Mouse (Mus musculus) neural tube, embryonic 12.5 days (tissue): ENCODE measurements at regions not wholly inside any gene's neighbourhood (a gene's known extent, or its start where the extent isn't known, plus 50 kb on each side); places are given as distances from the start of the nearest gene placed in this dataset.

Source experiments
- ATAC-seq: fragments of 200-750 bp; cut with Nextera tagmentation; 2 replicates; pipeline ENCODE4 v1.8.0; 2017; ENCODE audit warnings: low read depth, mild to moderate bottlenecking, moderate TSS enrichment, moderate library complexity; ENCODE audit not compliant: low FRiP score
- H3K27ac ChIP-seq: fragments of 300-500 bp; sonication (generic); 2 replicates; pipeline ENCODE4 v1.5.1; 2016
- H3K27me3 ChIP-seq: fragments of 300-500 bp; sonication (generic); replicated peaks from 2 replicates; pipeline ENCODE4 v1.6.1; 2016; ENCODE audit warnings: mild to moderate bottlenecking
- H3K36me3 ChIP-seq: fragments of 300-500 bp; sonication (generic); 2 replicates; pipeline ENCODE4 v1.6.1; 2016; ENCODE audit warnings: mild to moderate bottlenecking
- H3K4me1 ChIP-seq: fragments of 300-500 bp; sonication (generic); 2 replicates; pipeline ENCODE4 v1.6.1; 2016
- H3K4me2 ChIP-seq: fragments of 300-500 bp; sonication (generic); replicated peaks from 2 replicates; pipeline ENCODE4 v1.6.1; 2016; ENCODE audit warnings: mild to moderate bottlenecking
- H3K4me3 ChIP-seq: fragments of 300-500 bp; sonication (generic); 2 replicates; pipeline ENCODE4 v1.5.1; 2016
- H3K9ac ChIP-seq: fragments of 300-500 bp; sonication (generic); 2 replicates; pipeline ENCODE4 v1.6.1; 2016; ENCODE audit warnings: mild to moderate bottlenecking
- H3K9me3 ChIP-seq: fragments of 300-500 bp; sonication (generic); 2 replicates; pipeline ENCODE4 v1.6.1; 2016; ENCODE audit warnings: mild to moderate bottlenecking
- WGBS: fragments of 180-500 bp; shearing (Covaris S2); methylation state at CpG from one replicate; pipeline ENCODE4 v1.1.7; 2016; 5-methylcytosine and 5-hydroxymethylcytosine counted together

DNA sequence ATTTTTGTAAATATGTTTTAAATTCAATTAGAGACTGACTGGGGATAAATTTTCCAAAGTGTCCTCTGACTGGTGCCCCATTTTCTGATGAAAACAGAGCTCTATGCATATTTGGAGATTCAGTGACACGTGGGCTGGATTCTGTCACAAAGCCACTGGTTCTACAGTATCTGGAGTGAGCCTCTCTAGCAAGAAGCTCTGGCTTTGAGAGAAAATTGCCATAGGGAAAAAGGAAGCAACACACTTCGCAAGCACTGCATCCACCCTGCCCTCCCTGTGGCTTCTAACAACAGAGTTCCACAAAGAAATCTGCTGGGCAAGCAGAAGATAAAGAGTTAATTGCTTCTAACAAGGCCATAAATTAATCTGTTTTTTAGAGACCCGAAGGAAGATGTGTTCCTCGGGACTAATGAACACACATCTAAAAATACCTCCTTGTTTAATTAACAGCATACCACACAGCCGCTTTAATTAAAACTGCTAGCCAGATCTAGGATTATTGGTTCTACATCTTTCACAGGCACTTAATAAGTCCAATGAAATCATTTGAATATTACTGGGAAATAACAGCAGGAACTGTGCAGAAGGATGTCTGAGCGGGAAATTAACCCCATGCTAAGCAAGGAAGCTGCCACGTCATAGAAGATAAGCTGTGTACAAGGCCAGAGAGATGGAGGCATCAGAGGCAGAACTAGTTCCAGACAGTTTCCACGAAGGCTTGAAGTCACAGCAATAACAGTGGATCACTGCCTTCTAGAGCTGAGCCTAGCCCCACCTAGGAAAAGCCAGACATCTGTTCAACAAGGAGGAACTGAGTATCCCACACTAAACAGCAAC lies 113.7 kb upstream of the Ccdc85a start:
- no peak overlapping the region for H3K27ac ChIP-seq
- H3K4me1 ChIP-seq = peaks cover 5% of the 10 kb centered on the region; the same call in 1 of the 2 replicates
- H3K9ac ChIP-seq = no peak overlapping the region
- peak; percentile 73 for ATAC-seq
- no peak overlapping the region for H3K4me3 ChIP-seq
- H3K4me2 ChIP-seq = 0 out of 2 replicates have a peak overlapping the region, but pooled peaks have one; percentile 9
- no peaks in the 10 kb centered on the region for H3K9me3 ChIP-seq
- H3K27me3 ChIP-seq = no peaks in the 10 kb centered on the region
- H3K36me3 ChIP-seq = no peaks in the 10 kb centered on the region
- 17% methylated on average over 8 of the region's 8 CpGs for WGBS

DNA sequence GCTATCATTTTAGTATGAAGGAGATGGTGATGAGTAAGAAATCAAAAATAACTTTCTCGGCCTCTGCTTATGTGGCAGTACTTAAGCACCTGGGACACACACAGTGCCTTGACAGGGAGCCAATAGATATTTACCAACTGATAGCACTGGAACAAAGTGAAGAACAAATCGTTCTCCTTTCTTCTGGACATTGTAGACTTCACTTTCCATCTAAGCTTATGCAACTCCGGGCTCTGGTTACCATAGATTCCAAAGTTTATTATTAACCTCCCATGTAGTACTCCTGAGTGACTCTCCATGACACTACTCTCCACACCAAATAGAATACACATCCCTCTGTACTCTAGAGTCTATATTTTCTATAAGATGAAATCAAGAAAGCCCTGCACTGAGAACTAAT lies 110.9 kb upstream of the Ccdc85a start:
- H3K9ac ChIP-seq = no peak overlapping the region
- H3K4me1 ChIP-seq = peaks cover 9% of the 10 kb centered on the region; the same call in 1 of the 2 replicates
- ATAC-seq = no peak
- no peak overlapping the region for H3K27ac ChIP-seq
- no peaks in the 10 kb centered on the region for H3K27me3 ChIP-seq
- no peak overlapping the region for H3K4me3 ChIP-seq
- no peaks in the 10 kb centered on the region for H3K36me3 ChIP-seq
- 83% methylated on average over 3 of the region's 3 CpGs for WGBS
- no peaks in the 10 kb centered on the region for H3K9me3 ChIP-seq
- H3K4me2 ChIP-seq = no peak overlapping the region

GRCm38 (mm10) chr11:28693303-28693702 lies 109.2 kb upstream of the Ccdc85a start:
- H3K9ac ChIP-seq = no peak overlapping the region
- no peak for ATAC-seq
- H3K4me2 ChIP-seq = no peak overlapping the region
- H3K4me1 ChIP-seq = peaks cover 9% of the 10 kb centered on the region; the same call in 1 of the 2 replicates
- no peaks in the 10 kb centered on the region for H3K27me3 ChIP-seq
- no peaks in the 10 kb centered on the region for H3K36me3 ChIP-seq
- no peak overlapping the region for H3K27ac ChIP-seq
- 58% methylated on average over 1 of the region's 1 CpGs for WGBS
- no peak overlapping the region for H3K4me3 ChIP-seq
- no peaks in the 10 kb centered on the region for H3K9me3 ChIP-seq

DNA sequence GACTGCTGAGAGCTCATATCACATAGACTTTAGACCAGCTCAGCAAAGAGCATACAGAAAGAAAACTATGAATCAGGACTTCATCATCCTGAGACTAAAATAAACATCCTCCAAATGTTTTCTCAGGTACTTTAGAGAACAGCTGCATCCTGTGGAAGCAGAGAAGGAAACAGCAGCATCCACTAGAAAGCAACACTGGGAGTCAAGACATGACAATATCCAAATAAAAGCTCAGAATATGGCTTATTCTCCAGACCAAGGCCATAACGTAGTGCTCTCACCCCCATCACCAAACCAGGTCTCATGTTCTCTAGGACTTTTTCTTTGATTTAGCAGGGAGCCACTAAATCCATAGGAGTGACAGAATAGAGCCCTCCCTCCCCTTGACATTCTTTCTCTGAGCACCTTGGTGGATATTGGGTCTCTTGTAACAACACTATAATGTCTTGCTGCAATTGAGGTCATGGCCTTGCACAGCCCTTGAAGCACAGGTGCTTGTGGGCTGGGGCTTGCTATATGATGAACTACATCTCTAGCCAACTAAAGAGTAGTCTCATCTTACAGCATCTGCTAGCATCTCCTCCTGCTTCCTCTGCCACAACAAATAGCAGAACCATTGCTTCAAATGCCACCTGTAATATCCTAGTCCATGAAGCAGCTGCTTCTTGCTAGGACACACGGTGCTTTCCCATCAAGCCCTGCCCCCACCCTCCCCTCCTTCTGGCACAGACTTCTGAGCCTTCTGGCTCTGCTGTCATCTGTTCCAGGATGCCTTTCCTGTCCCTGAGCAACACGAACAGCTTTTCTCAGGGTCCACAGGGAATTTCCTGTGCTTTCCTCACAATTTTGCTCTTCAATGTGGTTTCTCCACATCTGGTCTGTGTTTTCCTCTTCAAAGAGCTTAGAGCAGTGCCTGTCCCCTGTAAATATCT lies 108.4 kb upstream of the Ccdc85a start:
- 39% methylated on average over 3 of the region's 3 CpGs for WGBS
- no peak overlapping the region for H3K9ac ChIP-seq
- no peaks in the 10 kb centered on the region for H3K9me3 ChIP-seq
- no peak overlapping the region for H3K4me3 ChIP-seq
- no peak for ATAC-seq
- peaks cover 5% of the 10 kb centered on the region; the same call in 1 of the 2 replicates for H3K4me1 ChIP-seq
- no peak overlapping the region for H3K4me2 ChIP-seq
- no peaks in the 10 kb centered on the region for H3K27me3 ChIP-seq
- H3K36me3 ChIP-seq = no peaks in the 10 kb centered on the region
- no peak overlapping the region for H3K27ac ChIP-seq

- ATAC-seq = no peak
- Histone ChIP-seq H3K9me3 (no peaks in the 10 kb centered on the region), H3K4me2 (no peak overlapping the region), H3K4me1 (peaks cover 5% of the 10 kb centered on the region; the same call in 1 of the 2 replicates), H3K36me3 (no peaks in the 10 kb centered on the region), H3K27me3 (no peaks in the 10 kb centered on the region), H3K4me3 (no peak overlapping the region), H3K27ac (no peak overlapping the region), H3K9ac (no peak overlapping the region)
- 80% methylated on average over 1 of the region's 1 CpGs for WGBS
Measured at GRCm38 (mm10) chr11:28688436-28688835, 104.3 kb upstream of the Ccdc85a start.

DNA sequence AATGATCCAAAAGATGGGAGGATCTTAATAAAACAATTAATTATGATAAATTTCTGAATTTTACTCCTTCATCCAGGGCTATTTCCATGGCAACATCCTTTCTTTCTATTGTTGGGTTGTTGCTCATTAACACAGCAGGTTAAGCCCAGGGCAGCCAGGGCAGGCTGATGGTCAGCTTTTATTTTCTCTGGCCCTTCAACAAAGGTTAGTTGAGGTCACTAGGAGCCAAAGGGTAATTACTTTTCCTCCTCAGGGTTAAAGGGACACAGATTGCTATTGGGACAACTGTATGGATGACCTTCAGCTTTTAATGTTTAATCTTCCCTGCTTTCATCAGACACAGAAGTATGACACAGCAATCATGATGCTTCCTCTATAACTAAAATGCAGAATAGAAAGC lies 101.3 kb upstream of the Ccdc85a start:
- no peak overlapping the region for H3K4me3 ChIP-seq
- no peaks in the 10 kb centered on the region for H3K27me3 ChIP-seq
- no peaks in the 10 kb centered on the region for H3K36me3 ChIP-seq
- no peaks in the 10 kb centered on the region for H3K4me1 ChIP-seq
- no peak overlapping the region for H3K4me2 ChIP-seq
- no peak overlapping the region for H3K27ac ChIP-seq
- H3K9ac ChIP-seq = no peak overlapping the region
- no peak for ATAC-seq
- H3K9me3 ChIP-seq = no peaks in the 10 kb centered on the region

- H3K4me3 ChIP-seq = no peak overlapping the region
- H3K27me3 ChIP-seq = no peaks in the 10 kb centered on the region
- no peak overlapping the region for H3K4me2 ChIP-seq
- H3K9ac ChIP-seq = no peak overlapping the region
- no peak for ATAC-seq
- H3K36me3 ChIP-seq = no peaks in the 10 kb centered on the region
- H3K4me1 ChIP-seq = no peaks in the 10 kb centered on the region
- no peak overlapping the region for H3K27ac ChIP-seq
- WGBS = 47% methylated on average over 3 of the region's 3 CpGs
- H3K9me3 ChIP-seq = no peaks in the 10 kb centered on the region
Measured at GRCm38 (mm10) chr11:28681311-28681710, 97.2 kb upstream of the Ccdc85a start.

GRCm38 (mm10) chr11:28670765-28671164 lies 86.6 kb upstream of the Ccdc85a start:
- H3K4me3 ChIP-seq = no peak overlapping the region
- no peaks in the 10 kb centered on the region for H3K27me3 ChIP-seq
- H3K9ac ChIP-seq = no peak overlapping the region
- H3K9me3 ChIP-seq = no peaks in the 10 kb centered on the region
- no peaks in the 10 kb centered on the region for H3K36me3 ChIP-seq
- ATAC-seq = no peak
- H3K4me2 ChIP-seq = no peak overlapping the region
- no peak overlapping the region for H3K27ac ChIP-seq
- H3K4me1 ChIP-seq = no peaks in the 10 kb centered on the region

GRCm38 (mm10) chr11:28669359-28669758 lies 85.2 kb upstream of the Ccdc85a start:
- Histone ChIP-seq H3K36me3 (no peaks in the 10 kb centered on the region), H3K4me1 (no peaks in the 10 kb centered on the region), H3K27me3 (no peaks in the 10 kb centered on the region), H3K4me2 (no peak overlapping the region), H3K9ac (no peak overlapping the region), H3K9me3 (no peaks in the 10 kb centered on the region), H3K27ac (no peak overlapping the region), H3K4me3 (no peak overlapping the region)
- WGBS = 85% methylated on average over 4 of the region's 4 CpGs
- no peak for ATAC-seq

DNA sequence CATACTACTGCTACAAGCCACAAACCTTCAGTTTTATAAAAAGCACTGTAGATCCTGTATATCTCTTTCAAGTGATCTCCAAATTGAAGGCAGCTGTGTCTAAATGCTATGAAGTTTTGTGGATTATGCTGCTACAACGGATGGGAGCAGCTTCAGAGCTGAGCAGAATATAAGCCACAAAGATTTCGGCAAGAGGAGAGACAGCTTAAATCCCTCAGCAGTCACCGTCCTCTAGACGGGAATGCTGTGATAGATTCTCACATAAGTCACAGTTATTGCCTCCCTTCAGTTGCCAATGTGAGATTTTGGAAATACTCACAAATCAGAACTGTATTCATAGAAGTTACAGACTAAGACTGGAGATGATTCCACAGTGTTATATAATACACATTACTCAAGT lies 76.3 kb upstream of the Ccdc85a start:
- Histone ChIP-seq H3K4me2 (no peak overlapping the region), H3K4me1 (no peaks in the 10 kb centered on the region), H3K27ac (no peak overlapping the region), H3K36me3 (no peaks in the 10 kb centered on the region), H3K4me3 (no peak overlapping the region), H3K27me3 (no peaks in the 10 kb centered on the region), H3K9me3 (no peaks in the 10 kb centered on the region), H3K9ac (no peak overlapping the region)
- no peak for ATAC-seq
- 76% methylated on average over 4 of the region's 4 CpGs for WGBS

GRCm38 (mm10) chr11:28655169-28655846 lies 71.2 kb upstream of the Ccdc85a start:
- no peak overlapping the region for H3K27ac ChIP-seq
- H3K36me3 ChIP-seq = no peaks in the 10 kb centered on the region
- no peak for ATAC-seq
- no peak overlapping the region for H3K9ac ChIP-seq
- H3K4me2 ChIP-seq = no peak overlapping the region
- 86% methylated on average over 12 of the region's 12 CpGs for WGBS
- H3K9me3 ChIP-seq = no peaks in the 10 kb centered on the region
- no peak overlapping the region for H3K4me3 ChIP-seq
- H3K27me3 ChIP-seq = no peaks in the 10 kb centered on the region
- no peaks in the 10 kb centered on the region for H3K4me1 ChIP-seq

DNA sequence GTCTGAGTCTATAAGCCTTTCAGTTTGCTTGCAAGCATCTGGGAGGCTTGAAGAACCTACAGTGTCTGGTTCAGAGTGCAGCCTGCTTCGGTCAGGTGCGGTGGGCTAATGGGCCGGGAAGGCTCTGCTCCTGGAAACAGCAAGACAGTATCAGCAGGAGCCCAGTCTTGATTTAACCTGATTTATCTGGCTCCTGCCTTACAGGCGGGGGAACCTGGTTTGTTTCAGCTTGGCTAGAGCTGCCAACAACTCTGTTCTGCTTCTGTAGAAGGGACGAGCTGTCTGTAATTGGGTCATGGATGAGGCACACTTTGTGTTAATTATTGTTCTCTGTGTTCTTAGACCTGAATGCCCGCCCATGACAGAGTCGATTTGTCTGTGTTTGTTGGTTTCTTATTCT lies 65.3 kb upstream of the Ccdc85a start:
- no peak overlapping the region for H3K27ac ChIP-seq

More for the DNA sequence above, 65.3 kb upstream of the Ccdc85a start:
- no peak overlapping the region for H3K9ac ChIP-seq
- no peaks in the 10 kb centered on the region for H3K4me1 ChIP-seq
- no peaks in the 10 kb centered on the region for H3K36me3 ChIP-seq
- H3K9me3 ChIP-seq = no peaks in the 10 kb centered on the region
- WGBS = 82% methylated on average over 7 of the region's 7 CpGs
- no peak overlapping the region for H3K4me3 ChIP-seq
- no peak overlapping the region for H3K4me2 ChIP-seq
- no peak for ATAC-seq
- H3K27me3 ChIP-seq = no peaks in the 10 kb centered on the region
